Mouse (Mus musculus) T-helper 1 cell (primary cell): Measurements from ENCODE around the gene Olfr314.
"Not testable (repeated sequence)": the region's sequence is repeated elsewhere in the genome, so short reads cannot be mapped to it uniquely, and the experiment has no call there.

Source experiments
- in situ Hi-C: fragments of 300-600 bp; cut with MboI, MseI; formaldehyde crosslinking; loops from one replicate; pipeline ENCODE4 v1.15.1; 2025; ENCODE audit warnings: high pct_unique_total_duplicates

The Olfr314 gene

GRCm38 (mm10) chr11:58829764-58830163 lies 47.0 kb downstream of the Olfr314 start:
- in situ Hi-C loops: no loop called here

DNA sequence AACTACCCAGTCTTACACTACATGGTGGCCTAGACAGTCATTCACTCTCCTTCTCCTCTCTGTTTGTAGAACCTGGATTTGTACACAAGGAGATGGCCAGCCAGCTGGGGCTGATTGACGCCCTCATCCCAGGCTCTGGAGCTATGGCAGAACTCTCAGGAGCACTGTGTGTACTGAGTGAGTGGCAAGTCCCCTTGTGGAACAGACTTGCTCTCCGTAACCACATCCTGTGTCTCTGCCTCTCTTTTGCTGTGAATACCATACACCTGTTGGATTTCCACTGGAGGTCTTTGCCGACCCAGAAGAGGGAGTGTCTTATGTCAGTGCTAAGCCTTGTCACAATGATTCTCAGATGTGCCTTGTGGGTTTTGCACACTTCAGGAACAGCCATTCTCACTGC lies 49.8 kb downstream of the Olfr314 start:
- in situ Hi-C loops: not testable (repeated sequence)
